ENCODE assay signal across 9 mouse cellular contexts in genomic region chr9:85693231-85694116, GRCm38 (mm10). TPM values are rescaled to one million over a fixed set of nuclear protein-coding genes. Genes with fewer than 3 reads are reported as not detected.
DNase-seq lines count a peak whose midpoint lies in the region; ATAC-seq lines count a peak whose summit lies in the region.
"Had no signal": no experiment of that assay in that cellular context is flagged by ENCODE, and none has a peak within 500 bp of the region (broad histone marks: within the 10 kb centered on the region; RNA-seq: fewer than 3 reads in every experiment).

No protein-coding gene starts in this region.

- no peak overlapping the region for H3K9ac ChIP-seq in liver, embryonic 11.5 days (ENCODE audit: low read depth, low read length)
- H3K9ac ChIP-seq in liver, embryonic 12.5 days = no peak overlapping the region
- H3K9ac ChIP-seq in hindbrain, embryonic 15.5 days = no peak overlapping the region
- H3K9ac ChIP-seq in neural tube, embryonic 15.5 days (replicated peaks) = no peak overlapping the region

- H3K36me3 ChIP-seq in liver, embryonic 11.5 days (ENCODE audit: control insufficient read depth, insufficient read depth, low read length) = peaks cover 24% of the 10 kb centered on the region
- peaks cover 67% of the 10 kb centered on the region for H3K36me3 ChIP-seq in liver, embryonic 12.5 days
- peaks cover 24% of the 10 kb centered on the region for H3K36me3 ChIP-seq in hindbrain, embryonic 15.5 days
- H3K36me3 ChIP-seq in neural tube, embryonic 15.5 days = peaks cover 34% of the 10 kb centered on the region

- H3K4me2 ChIP-seq in liver, embryonic 11.5 days = no peak overlapping the region
- no peak overlapping the region for H3K4me2 ChIP-seq in liver, embryonic 12.5 days
- H3K4me2 ChIP-seq in hindbrain, embryonic 15.5 days = no peak overlapping the region
- no peak overlapping the region for H3K4me2 ChIP-seq in neural tube, embryonic 15.5 days

- H3K4me1 ChIP-seq in liver, embryonic 11.5 days (replicated peaks; ENCODE audit: control insufficient read depth, insufficient read depth, low read length) = no peaks in the 10 kb centered on the region
- H3K4me1 ChIP-seq in liver, embryonic 12.5 days = no peaks in the 10 kb centered on the region
- H3K4me1 ChIP-seq in hindbrain, embryonic 15.5 days (replicated peaks) = no peaks in the 10 kb centered on the region; the same call in 1 of the 2 replicates
- no peaks in the 10 kb centered on the region for H3K4me1 ChIP-seq in neural tube, embryonic 15.5 days

- no peaks in the 10 kb centered on the region for H3K9me3 ChIP-seq in liver, embryonic 11.5 days (ENCODE audit: control insufficient read depth, low read length)
- H3K9me3 ChIP-seq in liver, embryonic 12.5 days (replicated peaks) = no peaks in the 10 kb centered on the region
- H3K9me3 ChIP-seq in hindbrain, embryonic 15.5 days = no peaks in the 10 kb centered on the region
- H3K9me3 ChIP-seq in neural tube, embryonic 15.5 days (replicated peaks) = no peaks in the 10 kb centered on the region

- no peak overlapping the region for H3K4me3 ChIP-seq in liver, embryonic 11.5 days (ENCODE audit: low read depth, low read length)
- no peak overlapping the region for H3K4me3 ChIP-seq in liver, embryonic 12.5 days
- H3K4me3 ChIP-seq in hindbrain, embryonic 15.5 days = no peak overlapping the region
- no peak overlapping the region for H3K4me3 ChIP-seq in neural tube, embryonic 15.5 days (replicated peaks)

- H3K27me3 ChIP-seq in liver, embryonic 11.5 days (replicated peaks; ENCODE audit: control insufficient read depth, insufficient read depth, low read length) = no peaks in the 10 kb centered on the region
- H3K27me3 ChIP-seq in liver, embryonic 12.5 days (replicated peaks) = no peaks in the 10 kb centered on the region
- no peaks in the 10 kb centered on the region for H3K27me3 ChIP-seq in hindbrain, embryonic 15.5 days
- no peaks in the 10 kb centered on the region for H3K27me3 ChIP-seq in neural tube, embryonic 15.5 days (replicated peaks)

- 65% methylated on average over 6 of the region's 6 CpGs for WGBS in liver, embryonic 11.5 days
- 66% methylated on average over 6 of the region's 6 CpGs for WGBS in liver, embryonic 12.5 days (ENCODE audit: insufficient replicate concordance)
- 53% methylated on average over 6 of the region's 6 CpGs for WGBS in hindbrain, embryonic 15.5 days
- WGBS in neural tube, embryonic 15.5 days = 61% methylated on average over 6 of the region's 6 CpGs

- no peak overlapping the region for H3K27ac ChIP-seq in liver, embryonic 11.5 days (ENCODE audit: low read depth, low read length)
- no peak overlapping the region for H3K27ac ChIP-seq in liver, embryonic 12.5 days
- no peak overlapping the region for H3K27ac ChIP-seq in hindbrain, embryonic 15.5 days (replicated peaks)
- no peak overlapping the region for H3K27ac ChIP-seq in neural tube, embryonic 15.5 days (replicated peaks)

- ATAC-seq in liver, embryonic 11.5 days (replicated peaks; ENCODE audit: low FRiP score) = peak; percentile 60; the same call in 1 of the 2 replicates
- no peak for ATAC-seq in liver, embryonic 12.5 days
- ATAC-seq in hindbrain, embryonic 15.5 days (ENCODE audit: low FRiP score, low read depth) = peak; percentile 89
- peak; percentile 85; the same call in 1 of the 2 replicates for ATAC-seq in neural tube, embryonic 15.5 days (ENCODE audit: low FRiP score)

- peak; percentile 38 to 51 for DNase-seq in cerebellum, postnatal 10 days
- no peak for DNase-seq in cerebellum, adult 9-11 months
- DNase-seq in liver, embryonic 11.5 days (ENCODE audit: low spot score) = no peak
- no peak for DNase-seq in thymus, adult 18-20 months
- DNase-seq in c-Kit-positive CD71-positive TER-119-positive erythroid progenitor cells, embryonic 14.5 days (ENCODE audit: low spot score) = no peak
- DNase-seq: cerebellum, adult 11 months had no signal

RNA-seq across cellular contexts. Expression of gene Ibtk, which starts 55.7 kb away (rescaled TPM):
- 33.2 and 36.6 TPM in 2 replicates for polyA plus RNA-seq in liver, embryonic 11.5 days (2014; fragmentation: Nextera tagmentation; extraction: Ambion mirVana)
- polyA plus RNA-seq in liver, embryonic 12.5 days (2016; fragmentation: Nextera tagmentation; extraction: Ambion mirVana) = 27.3 and 28.8 TPM in 2 replicates
- 25.4 and 25.8 TPM in 2 replicates for polyA plus RNA-seq in hindbrain, embryonic 15.5 days (2015; fragmentation: Nextera tagmentation; extraction: Ambion mirVana)
- 22.5 and 26.1 TPM in 2 replicates for polyA plus RNA-seq in neural tube, embryonic 15.5 days (2015; fragmentation: Nextera tagmentation; extraction: Ambion mirVana)

Comparison
In these comparisons a context has a peak if more than half of its experiments do, and no peak if none do; other contexts are left out.
1. DNase-seq: peak in cerebellum, postnatal 10 days (2 of 2); none in cerebellum, adult 9-11 months (single experiment), liver, embryonic 11.5 days (single experiment), thymus, adult 18-20 months (0 of 2) and c-Kit-positive CD71-positive TER-119-positive erythroid progenitor cells, embryonic 14.5 days (single experiment).